Mouse (Mus musculus) lung, postnatal 36 days (tissue): ENCODE measurements at regions not wholly inside any gene's neighbourhood (a gene's known extent, or its start where the extent isn't known, plus 50 kb on each side); places are given as distances from the start of the nearest gene placed in this dataset.

ENCODE experiments used
- DNase-seq: peaks from one replicate; pipeline ENCODE4 v3.0.0; 2022; ENCODE audit warnings: mixed read lengths

- no peak for DNase-seq
These were observed 613.4 kb upstream of the 4930412O13Rik start for GRCm38 (mm10) chr2:9267675-9268074.

- DNase-seq: no peak
These were observed 597.6 kb upstream of the 4930412O13Rik start for GRCm38 (mm10) chr2:9283441-9283840.

- no peak for DNase-seq
These were observed 595.3 kb upstream of the 4930412O13Rik start for GRCm38 (mm10) chr2:9285800-9286199.

- no peak for DNase-seq
These were observed 594.0 kb upstream of the 4930412O13Rik start for GRCm38 (mm10) chr2:9287077-9287476.

- no peak for DNase-seq
These were observed 593.4 kb upstream of the 4930412O13Rik start for GRCm38 (mm10) chr2:9287623-9288022.

GRCm38 (mm10) chr2:9331630-9332352, 549.3 kb upstream of the 4930412O13Rik start:
- no peak for DNase-seq

- no peak for DNase-seq
These were observed 532.1 kb upstream of the 4930412O13Rik start for GRCm38 (mm10) chr2:9348982-9349381.

GRCm38 (mm10) chr2:9349994-9350393, 531.1 kb upstream of the 4930412O13Rik start:
- no peak for DNase-seq

GRCm38 (mm10) chr2:9352190-9352589, 528.9 kb upstream of the 4930412O13Rik start:
- no peak for DNase-seq

GRCm38 (mm10) chr2:9360020-9360419, 521.0 kb upstream of the 4930412O13Rik start:
- DNase-seq: no peak

GRCm38 (mm10) chr2:9367801-9368584, 513.1 kb upstream of the 4930412O13Rik start:
- no peak for DNase-seq

- DNase-seq: no peak
These were observed 511.5 kb upstream of the 4930412O13Rik start for GRCm38 (mm10) chr2:9369572-9369971.

- DNase-seq: no peak
These were observed 494.5 kb upstream of the 4930412O13Rik start for GRCm38 (mm10) chr2:9386566-9386965.

GRCm38 (mm10) chr2:9388058-9388457, 493.0 kb upstream of the 4930412O13Rik start:
- DNase-seq: no peak

- no peak for DNase-seq
These were observed 485.6 kb upstream of the 4930412O13Rik start for GRCm38 (mm10) chr2:9395379-9395999.

- no peak for DNase-seq
These were observed 479.6 kb upstream of the 4930412O13Rik start for GRCm38 (mm10) chr2:9401461-9401860.

GRCm38 (mm10) chr2:9402281-9402680, 478.8 kb upstream of the 4930412O13Rik start:
- DNase-seq: no peak

- DNase-seq: no peak
These were observed 472.0 kb upstream of the 4930412O13Rik start for GRCm38 (mm10) chr2:9409075-9409474.

- DNase-seq: no peak
These were observed 458.4 kb upstream of the 4930412O13Rik start for GRCm38 (mm10) chr2:9422686-9423085.

- no peak for DNase-seq
These were observed 457.5 kb upstream of the 4930412O13Rik start for GRCm38 (mm10) chr2:9423534-9423933.

- DNase-seq: no peak
These were observed 447.7 kb upstream of the 4930412O13Rik start for GRCm38 (mm10) chr2:9433110-9433940.

GRCm38 (mm10) chr2:9435155-9435872, 445.7 kb upstream of the 4930412O13Rik start:
- DNase-seq: no peak
